8 mouse cellular contexts compared by ENCODE assay signal in the genomic region with DNA sequence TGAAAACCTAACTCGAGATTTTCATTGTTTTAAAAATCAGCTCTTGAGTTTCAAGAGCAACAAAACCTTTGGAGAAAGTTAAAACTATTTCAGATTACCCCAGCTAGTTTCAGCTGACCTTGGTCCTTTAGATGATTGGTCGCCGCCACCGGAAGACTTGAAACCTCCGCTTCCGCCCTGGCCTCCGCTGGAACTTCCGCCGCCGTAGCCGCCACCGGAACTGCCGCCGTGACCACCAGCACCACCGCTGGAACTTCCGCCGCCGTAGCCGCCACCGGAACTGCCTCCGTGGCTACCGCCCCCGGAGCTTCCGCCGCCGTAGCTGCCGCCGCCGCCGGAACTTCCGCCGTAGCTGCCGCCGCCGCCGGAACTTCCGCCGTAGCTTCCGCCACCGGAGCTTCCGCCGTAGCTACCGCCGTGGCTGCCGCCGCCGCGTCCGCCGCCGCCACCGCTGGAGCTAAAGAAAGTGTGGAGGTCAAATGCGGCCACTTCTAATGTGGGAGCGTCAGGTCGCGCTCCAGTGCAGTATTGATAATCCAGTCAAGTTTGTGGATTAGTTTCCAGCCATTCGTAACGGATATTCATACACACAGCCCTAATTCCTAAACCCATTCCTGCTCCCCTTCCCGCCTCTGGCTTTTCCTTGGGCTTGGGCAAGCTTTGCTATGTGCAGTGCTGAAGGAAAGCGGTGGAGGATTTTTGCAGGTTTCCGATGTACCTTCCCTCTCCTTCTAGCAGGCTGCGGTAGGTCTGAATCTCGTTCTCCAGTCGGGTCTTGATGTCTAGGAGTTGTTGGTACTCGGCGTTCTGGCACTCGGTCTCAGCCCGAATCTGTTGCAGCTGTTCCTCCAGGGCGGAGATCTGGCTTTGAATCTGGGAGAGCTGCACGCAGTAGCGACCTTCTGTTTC. TPM values are rescaled to one million over a fixed set of nuclear protein-coding genes. Genes with fewer than 3 reads are reported as not detected.
DNase-seq lines count a peak whose midpoint lies in the region; ATAC-seq and TF ChIP-seq lines count a peak whose summit lies in the region.

No protein-coding gene starts in this region.

- no peaks in the 10 kb centered on the region for H3K9me3 ChIP-seq in heart, embryonic 13.5 days
- H3K9me3 ChIP-seq in liver, embryonic 11.5 days (ENCODE audit: control insufficient read depth, low read length), result no peaks in the 10 kb centered on the region

- peak overlapping the region; percentile 77 for H3K4me2 ChIP-seq in heart, embryonic 13.5 days
- peak overlapping the region; percentile 71 for H3K4me2 ChIP-seq in liver, embryonic 11.5 days
- peak overlapping the region; percentile 83 for H3K4me2 ChIP-seq in myocyte (ENCODE audit: low read depth)

- no peaks in the 10 kb centered on the region for H3K36me3 ChIP-seq in heart, embryonic 13.5 days
- H3K36me3 ChIP-seq in liver, embryonic 11.5 days (ENCODE audit: control insufficient read depth, insufficient read depth, low read length), result no peaks in the 10 kb centered on the region
- H3K36me3 ChIP-seq in myocyte (ENCODE audit: control insufficient read depth, insufficient read depth), result no peaks in the 10 kb centered on the region

- peak; percentile 81 for DNase-seq in 416B (ENCODE audit: low read depth)
- peak; percentile 97 for DNase-seq in brain, adult 2 months (ENCODE audit: low read depth, low spot score)
- peak; percentile 95 for DNase-seq in kidney, postnatal 10 days
- DNase-seq in liver, embryonic 11.5 days (ENCODE audit: low spot score), result peak; percentile 85
- DNase-seq in spleen, postnatal 4 days (ENCODE audit: low spot score in 2 of 2), result peak; percentile 76 to 88

- peaks cover 37% of the 10 kb centered on the region for H3K27me3 ChIP-seq in heart, embryonic 13.5 days (replicated peaks)
- peaks cover 4% of the 10 kb centered on the region; the same call in 1 of the 2 replicates for H3K27me3 ChIP-seq in liver, embryonic 11.5 days (replicated peaks; ENCODE audit: control insufficient read depth, insufficient read depth, low read length)
- no peaks in the 10 kb centered on the region for H3K27me3 ChIP-seq in myocyte (ENCODE audit: control insufficient read depth, insufficient read depth, insufficient read length)

- no peaks in the 10 kb centered on the region for H3K4me1 ChIP-seq in heart, embryonic 13.5 days
- no peaks in the 10 kb centered on the region for H3K4me1 ChIP-seq in liver, embryonic 11.5 days (replicated peaks; ENCODE audit: control insufficient read depth, insufficient read depth, low read length)

- peak overlapping the region; percentile 70 for H3K4me3 ChIP-seq in heart, embryonic 13.5 days
- peak overlapping the region; percentile 56 for H3K4me3 ChIP-seq in liver, embryonic 11.5 days (ENCODE audit: low read depth, low read length)
- H3K4me3 ChIP-seq in myocyte, result peak overlapping the region; percentile 48

- peak overlapping the region; percentile 54 for H3ac ChIP-seq in myocyte (ENCODE audit: control insufficient read depth, insufficient read length)

- H3K9ac ChIP-seq in heart, embryonic 13.5 days, result peak overlapping the region; percentile 83
- H3K9ac ChIP-seq in liver, embryonic 11.5 days (ENCODE audit: low read depth, low read length), result peak overlapping the region; percentile 62

- 2% methylated on average over 71 of the region's 71 CpGs for WGBS in heart, embryonic 13.5 days
- WGBS in liver, embryonic 11.5 days, result 3% methylated on average over 71 of the region's 71 CpGs

- H3K27ac ChIP-seq in heart, embryonic 13.5 days (replicated peaks), result peak overlapping the region; percentile 98
- H3K27ac ChIP-seq in liver, embryonic 11.5 days (ENCODE audit: low read depth, low read length), result peak overlapping the region; percentile 91

- H3K79me2 ChIP-seq in myocyte (ENCODE audit: control insufficient read depth, insufficient read depth), result no peaks in the 10 kb centered on the region

- ATAC-seq in erythroid progenitor cell, adult 5-6 weeks (replicated peaks; ENCODE audit: low FRiP score, poor library complexity, severe bottlenecking), result 0 out of 2 replicates have a peak, but pooled peaks have one; percentile 14
- peak; percentile 54; the same call in 1 of the 2 replicates for ATAC-seq in heart, embryonic 13.5 days (ENCODE audit: extremely low read depth, insufficient number of reproducible peaks, low FRiP score, low TSS enrichment)
- ATAC-seq in liver, embryonic 11.5 days (replicated peaks; ENCODE audit: low FRiP score), result peak; percentile 80

- peak; percentile 65 for TF ChIP-seq POLR2A in myocyte (IDR thresholded peaks at IDR 0.05; ENCODE audit: insufficient read length, low read depth)

TF ChIP-seq in myocyte, 11 proteins besides CTCF, POLR2A, EP300 and RAD21:
- TF ChIP-seq CEBPB (IDR thresholded peaks at IDR 0.05; ENCODE audit: insufficient read depth, poor library complexity, severe bottlenecking), result no peak
- TF ChIP-seq MYOD1 (IDR thresholded peaks at IDR 0.05; ENCODE audit: control insufficient read depth in 1 of 3, insufficient read length in 2 of 3, low read depth in 2 of 3), result peak in 2 of 3 experiments; percentile 63 to 64
- no peak for TF ChIP-seq USF1 (IDR thresholded peaks at IDR 0.05; ENCODE audit: low read depth)
- TF ChIP-seq REST (IDR thresholded peaks at IDR 0.05; ENCODE audit: insufficient read depth, insufficient read length), result no peak
- peak; percentile 20 to 71 (median 71) for TF ChIP-seq MYOG (IDR thresholded peaks at IDR 0.05; ENCODE audit: control insufficient read depth in 1 of 3, insufficient read depth in 1 of 3, insufficient read length in 2 of 3, low read depth in 2 of 3)
- TF ChIP-seq TCF12 (IDR thresholded peaks at IDR 0.05; ENCODE audit: insufficient read depth, poor library complexity, severe bottlenecking), result no peak
- no peak for TF ChIP-seq TCF3 (IDR thresholded peaks at IDR 0.05; ENCODE audit: insufficient read length, low read depth)
- TF ChIP-seq MAX (IDR thresholded peaks at IDR 0.05; ENCODE audit: low read depth), result no peak
- no peak for TF ChIP-seq SRF (IDR thresholded peaks at IDR 0.05; ENCODE audit: control insufficient read depth, insufficient read length, low read depth)
- no peak for TF ChIP-seq E2F4 (IDR thresholded peaks at IDR 0.05; ENCODE audit: insufficient read depth)
- TF ChIP-seq POLR2AphosphoS2 (IDR thresholded peaks at IDR 0.05; ENCODE audit: insufficient read length, low read depth), result peak; percentile 55

RNA-seq across cellular contexts. Expression of a gene that starts 3.1 kb away (rescaled TPM):
- total RNA-seq in erythroid progenitor cell, adult 5-6 weeks (2015; ENCODE audit: low replicate concordance), result not detected in 2 replicates
- total RNA-seq in erythroid progenitor cell, adult 5-6 weeks (2017; ENCODE audit: low replicate concordance), result 5.9 TPM in 1 of 2 replicates, not detected in the other
- polyA plus RNA-seq in heart, embryonic 13.5 days (2015; fragmentation: Nextera tagmentation; extraction: Ambion mirVana), result 11.1 and 14.2 TPM in 2 replicates
- polyA plus RNA-seq in liver, embryonic 11.5 days (2014; fragmentation: Nextera tagmentation; extraction: Ambion mirVana), result 10.0 and 13.1 TPM in 2 replicates
- 6.7 TPM for polyA plus RNA-seq in myocyte (2012; fragmentation: generic; extraction: Trizol)

RNA-seq across cellular contexts. Expression of a gene that starts 11.4 kb away (rescaled TPM):
- total RNA-seq in erythroid progenitor cell, adult 5-6 weeks (2015; ENCODE audit: low replicate concordance), result not detected in 2 replicates
- total RNA-seq in erythroid progenitor cell, adult 5-6 weeks (2017; ENCODE audit: low replicate concordance), result not detected in 2 replicates
- 0.20 TPM in 1 of 2 replicates, not detected in the other for polyA plus RNA-seq in heart, embryonic 13.5 days (2015; fragmentation: Nextera tagmentation; extraction: Ambion mirVana)
- polyA plus RNA-seq in liver, embryonic 11.5 days (2014; fragmentation: Nextera tagmentation; extraction: Ambion mirVana), result 0.32 TPM in 1 of 2 replicates, not detected in the other
- 0.04 TPM for polyA plus RNA-seq in myocyte (2012; fragmentation: generic; extraction: Trizol)

RNA-seq across cellular contexts. Expression of a gene that starts 35.2 kb away (rescaled TPM):
- total RNA-seq in erythroid progenitor cell, adult 5-6 weeks (2015; ENCODE audit: low replicate concordance), result not detected in 2 replicates
- total RNA-seq in erythroid progenitor cell, adult 5-6 weeks (2017; ENCODE audit: low replicate concordance), result not detected in 2 replicates
- not detected in 2 replicates for polyA plus RNA-seq in heart, embryonic 13.5 days (2015; fragmentation: Nextera tagmentation; extraction: Ambion mirVana)
- not detected in 2 replicates for polyA plus RNA-seq in liver, embryonic 11.5 days (2014; fragmentation: Nextera tagmentation; extraction: Ambion mirVana)
- polyA plus RNA-seq in myocyte (2012; fragmentation: generic; extraction: Trizol), result not detected

RNA-seq across cellular contexts. Expression of a gene that starts 36.0 kb away (rescaled TPM):
- not detected in 2 replicates for total RNA-seq in erythroid progenitor cell, adult 5-6 weeks (2015; ENCODE audit: low replicate concordance)
- not detected in 2 replicates for total RNA-seq in erythroid progenitor cell, adult 5-6 weeks (2017; ENCODE audit: low replicate concordance)
- polyA plus RNA-seq in heart, embryonic 13.5 days (2015; fragmentation: Nextera tagmentation; extraction: Ambion mirVana), result not detected in 2 replicates
- polyA plus RNA-seq in liver, embryonic 11.5 days (2014; fragmentation: Nextera tagmentation; extraction: Ambion mirVana), result not detected in 2 replicates
- polyA plus RNA-seq in myocyte (2012; fragmentation: generic; extraction: Trizol), result not detected

RNA-seq across cellular contexts. Expression of a gene that starts 48.3 kb away (rescaled TPM):
- not detected in 2 replicates for total RNA-seq in erythroid progenitor cell, adult 5-6 weeks (2015; ENCODE audit: low replicate concordance)
- 0.68 TPM in 1 of 2 replicates, not detected in the other for total RNA-seq in erythroid progenitor cell, adult 5-6 weeks (2017; ENCODE audit: low replicate concordance)
- polyA plus RNA-seq in heart, embryonic 13.5 days (2015; fragmentation: Nextera tagmentation; extraction: Ambion mirVana), result not detected in 2 replicates
- polyA plus RNA-seq in liver, embryonic 11.5 days (2014; fragmentation: Nextera tagmentation; extraction: Ambion mirVana), result not detected in 2 replicates
- polyA plus RNA-seq in myocyte (2012; fragmentation: generic; extraction: Trizol), result not detected

Comparison
In these comparisons a context has a peak if more than half of its experiments do, and no peak if none do; other contexts are left out.
1. Peak in every context shown above with its lines: DNase-seq, ATAC-seq, H3K4me3 ChIP-seq and H3K27ac ChIP-seq.
2. ATAC-seq: peak in every context shown above with its lines; median percentile 80 in liver, embryonic 11.5 days; 54 in heart, embryonic 13.5 days; 14 in erythroid progenitor cell, adult 5-6 weeks.